Mouse (Mus musculus) lung, postnatal 0 days (tissue): ENCODE data around the gene Znrd1. TPM values are rescaled to one million over a fixed set of nuclear protein-coding genes. Genes with fewer than 3 reads are reported as not detected.

Experiments
- ATAC-seq: fragments of 200-750 bp; cut with Nextera tagmentation; 2 replicates; pipeline ENCODE4 v1.8.0; 2017; ENCODE audit warnings: moderate library complexity
- DNase-seq: peaks from one replicate; pipeline ENCODE4 v3.0.0-alpha.2; 2016; ENCODE audit warnings: low spot score
- H3K27ac ChIP-seq: fragments of 300-500 bp; sonication (generic); 2 replicates; pipeline ENCODE4 v1.5.1; 2014; ENCODE audit warnings: antibody characterized with exemption, mild to moderate bottlenecking, low read length, mixed read lengths
- H3K27me3 ChIP-seq: fragments of 300-500 bp; sonication (generic); replicated peaks from 2 replicates; pipeline ENCODE4 v1.6.1; 2014; ENCODE audit warnings: low read length, mixed read lengths; ENCODE audit not compliant: insufficient read depth
- H3K36me3 ChIP-seq: fragments of 300-500 bp; sonication (generic); 2 replicates; pipeline ENCODE4 v1.6.1; 2014; ENCODE audit warnings: low read length, mixed read lengths; ENCODE audit not compliant: insufficient read depth
- H3K4me1 ChIP-seq: fragments of 300-500 bp; sonication (generic); 2 replicates; pipeline ENCODE4 v1.6.1; 2014; ENCODE audit warnings: antibody characterized with exemption, low read depth, low read length, mixed read lengths; ENCODE audit not compliant: insufficient read depth
- H3K4me2 ChIP-seq: fragments of 300-500 bp; sonication (generic); replicated peaks from 2 replicates; pipeline ENCODE4 v1.6.1; 2014; ENCODE audit warnings: low read depth, mild to moderate bottlenecking, low read length, moderate library complexity, mixed read lengths
- H3K4me3 ChIP-seq: fragments of 300-500 bp; sonication (generic); 2 replicates; pipeline ENCODE4 v1.5.1; 2014; ENCODE audit warnings: low read depth, low read length
- H3K9ac ChIP-seq: fragments of 300-500 bp; sonication (generic); replicated peaks from 2 replicates; pipeline ENCODE4 v1.6.1; 2014; ENCODE audit warnings: low read depth, mild to moderate bottlenecking
- H3K9me3 ChIP-seq: fragments of 300-500 bp; sonication (generic); 2 replicates; pipeline ENCODE4 v1.6.1; 2016; ENCODE audit warnings: low read length, mixed read lengths
- CTCF ChIP-seq: IDR thresholded peaks from 2 replicates; pipeline ENCODE4 v1.5.1; 2016; ENCODE audit warnings: antibody characterized with exemption, mild to moderate bottlenecking
- EP300 ChIP-seq: IDR thresholded peaks from 2 replicates; pipeline ENCODE4 v1.6.1; 2016; ENCODE audit warnings: antibody characterized with exemption, mild to moderate bottlenecking, control low read depth
- WGBS: fragments of 180-500 bp; shearing (Covaris S2); extraction: QIAGEN DNeasy Blood & Tissue Kit; methylation state at CpG from one replicate; pipeline ENCODE4 v1.1.7; 2014; 5-methylcytosine and 5-hydroxymethylcytosine counted together
- polyA plus RNA-seq: library from polyadenylated mRNA; unstranded; fragments of >200 nt; fragmentation: Nextera tagmentation; extraction: Ambion mirVana; gene quantifications from 2 replicates; pipeline ENCODE4 v1.2.1, GENCODE M21; 2015

The Znrd1 gene
- polyA plus RNA-seq = 63.8 and 72.8 TPM in 2 replicates

- peak within 1 kb of the TSS; percentile 65 for H3K4me2 ChIP-seq
- ATAC-seq (peak; percentile 98), DNase-seq (peak; percentile 98)
- H3K4me3 ChIP-seq = peak within 1 kb of the TSS; percentile 68
- H3K36me3 ChIP-seq = 0 out of 2 replicates have a peak, but pooled peaks cover 7% of the 10 kb centered on the region
- no peaks in the 10 kb centered on the region for H3K27me3 ChIP-seq
- peaks cover 5% of the 10 kb centered on the region; the same call in 1 of the 2 replicates for H3K4me1 ChIP-seq
- peak within 1 kb of the TSS; percentile 70 for H3K9ac ChIP-seq
- TF ChIP-seq EP300 (peak; percentile 77; the same call in 1 of the 2 replicates), CTCF (0 out of 2 replicates have a peak, but pooled peaks have one; percentile 21)
- H3K9me3 ChIP-seq = no peaks in the 10 kb centered on the region
- H3K27ac ChIP-seq = peak within 1 kb of the TSS; percentile 54
- under 1% methylated on average over 46 of the region's 46 CpGs for WGBS
Observed at GRCm38 (mm10) chr17:36957999-36958743, at the start of gene Znrd1, which contains the start of gene Znrd1as. Znrd1 (minus strand) TSS chr17:36958559. Znrd1as (plus strand) TSS chr17:36958592.

DNA sequence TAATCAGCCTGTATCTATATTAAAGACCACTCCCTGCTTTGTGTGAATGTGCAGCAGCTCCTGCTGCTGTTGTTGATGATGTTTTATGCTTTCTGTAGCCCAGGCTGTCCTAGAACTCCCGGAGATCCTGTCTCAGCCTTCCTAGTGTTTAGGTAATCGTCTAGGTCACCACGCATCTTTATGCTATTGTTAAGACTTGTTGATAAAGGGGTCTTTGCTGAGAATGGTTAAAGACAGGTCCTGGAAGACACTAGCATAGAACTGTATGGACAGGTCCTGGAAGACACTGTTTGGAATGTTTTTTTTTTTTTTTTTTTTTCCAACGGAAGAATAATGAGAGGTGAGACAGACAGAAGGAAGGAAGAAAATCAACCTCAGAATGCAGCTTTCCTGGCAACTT is 45.0 kb upstream of the Znrd1 start:
- no peak for TF ChIP-seq CTCF
- TF ChIP-seq EP300 = no peak
- ATAC-seq (no peak), DNase-seq (no peak)
- Histone ChIP-seq H3K4me2 (peak overlapping the region; percentile 93), H3K4me3 (peak overlapping the region; percentile 65), H3K9ac (peak overlapping the region; percentile 82), H3K9me3 (no peaks in the 10 kb centered on the region), H3K27ac (0 out of 2 replicates have a peak overlapping the region, but pooled peaks have one; percentile 90), H3K36me3 (peaks cover 6% of the 10 kb centered on the region; the same call in 1 of the 2 replicates), H3K27me3 (no peaks in the 10 kb centered on the region), H3K4me1 (peaks cover 6% of the 10 kb centered on the region)
- WGBS = 19% methylated on average over 4 of the region's 4 CpGs

GRCm38 (mm10) chr17:37002364-37003330 is 44.3 kb upstream of the Znrd1 start:
- peak; percentile 93 for DNase-seq
- Histone ChIP-seq H3K4me2 (peak overlapping the region; percentile 93), H3K4me3 (peak overlapping the region; percentile 65), H3K9ac (peak overlapping the region; percentile 82), H3K36me3 (0 out of 2 replicates have a peak, but pooled peaks cover 2% of the 10 kb centered on the region), H3K9me3 (no peaks in the 10 kb centered on the region), H3K27ac (peak overlapping the region; percentile 90), H3K4me1 (peaks cover 6% of the 10 kb centered on the region), H3K27me3 (no peaks in the 10 kb centered on the region)
- ATAC-seq = peak; percentile 94
- WGBS = under 1% methylated on average over 49 of the region's 49 CpGs
- TF ChIP-seq CTCF (no peak), EP300 (0 out of 2 replicates have a peak, but pooled peaks have one; percentile 21)

DNA sequence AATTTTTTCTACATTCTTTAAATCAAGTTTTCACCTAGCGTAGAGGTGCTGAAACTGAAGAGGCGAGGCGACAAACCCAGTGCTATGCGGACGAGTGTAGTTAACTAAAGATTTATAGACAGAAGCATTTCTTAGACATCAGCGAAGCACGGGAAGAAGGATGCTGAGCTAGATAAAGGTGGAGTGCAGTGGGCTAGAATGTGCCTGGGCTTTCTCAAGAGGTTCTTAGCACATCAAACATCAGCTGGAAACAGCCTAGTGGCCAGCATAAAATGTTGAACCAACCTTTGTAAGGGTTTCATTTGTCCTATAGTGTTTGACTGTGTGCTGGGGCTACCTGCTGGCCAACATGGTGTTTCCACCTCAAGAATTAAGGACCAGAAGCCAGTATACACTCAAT is 42.5 kb upstream of the Znrd1 start, which contains the start of gene Zfp57:
Gene Zfp57, plus strand, starts transcription at position 301 of the 400 bp plus-strand sequence.
- Histone ChIP-seq H3K9me3 (no peaks in the 10 kb centered on the region), H3K27me3 (no peaks in the 10 kb centered on the region), H3K4me1 (peaks cover 6% of the 10 kb centered on the region), H3K27ac (no peak within 1 kb of the TSS), H3K9ac (no peak within 1 kb of the TSS), H3K4me2 (peak within 1 kb of the TSS; percentile 93), H3K4me3 (no peak within 1 kb of the TSS), H3K36me3 (no peaks in the 10 kb centered on the region)
- 92% methylated on average over 7 of the region's 7 CpGs for WGBS
- DNase-seq = no peak
- no peak for ATAC-seq
- no peak for TF ChIP-seq EP300
- no peak for TF ChIP-seq CTCF

- H3K9me3 ChIP-seq = no peaks in the 10 kb centered on the region
- DNase-seq (no peak), ATAC-seq (no peak)
- no peak overlapping the region for H3K4me2 ChIP-seq
- TF ChIP-seq CTCF (no peak), EP300 (no peak)
- peaks cover 5% of the 10 kb centered on the region for H3K4me1 ChIP-seq
- no peaks in the 10 kb centered on the region for H3K27me3 ChIP-seq
- no peaks in the 10 kb centered on the region for H3K36me3 ChIP-seq
- WGBS = 62% methylated on average over 2 of the region's 2 CpGs
- no peak overlapping the region for H3K4me3 ChIP-seq
- H3K27ac ChIP-seq = no peak overlapping the region
- H3K9ac ChIP-seq = no peak overlapping the region
Observed at GRCm38 (mm10) chr17:36998477-36998876, 40.1 kb upstream of the Znrd1 start.
